Mouse (Mus musculus) MEL (cell line): ENCODE measurements around the gene Yipf3. TPM values are rescaled to one million over a fixed set of nuclear protein-coding genes. Genes with fewer than 3 reads are reported as not detected.

Source experiments
- DNase-seq: peaks from one replicate; pipeline ENCODE4 v3.0.0; 2011; ENCODE audit warnings: low read depth, low spot score
- H3K27ac ChIP-seq: 2 replicates; pipeline ENCODE4 v1.5.1; 2012; ENCODE audit warnings: low read depth, mild to moderate bottlenecking, control low read depth, low read length, moderate library complexity; ENCODE audit not compliant: control insufficient read depth
- H3K27me3 ChIP-seq, 2 experiments: fragments of 150-350 bp in 1 of 2; sonication (generic) in 1 of 2; 2 replicates each; pipeline ENCODE4 v1.6.1; 2012; ENCODE audit warnings: low read length in 2 of 2, mild to moderate bottlenecking in 2 of 2, improper control_type of control experiment in 1 of 2, moderate library complexity in 1 of 2; ENCODE audit not compliant: insufficient read depth in 2 of 2, control insufficient read depth in 1 of 2
- H3K36me3 ChIP-seq, 2 experiments: 2 replicates each; pipeline ENCODE4 v1.6.1; 2012 to 2014; ENCODE audit warnings: low read length in 2 of 2, improper control_type of control experiment in 1 of 2, inconsistent platforms in 1 of 2, mild to moderate bottlenecking in 1 of 2; ENCODE audit not compliant: insufficient read depth in 2 of 2, control insufficient read depth in 1 of 2
- H3K4me1 ChIP-seq, 2 experiments: fragments of 150-350 bp in 1 of 2; sonication (generic) in 1 of 2; 2 replicates each; pipeline ENCODE4 v1.6.1; 2012; ENCODE audit warnings: low read length in 2 of 2, improper control_type of control experiment in 1 of 2, mild to moderate bottlenecking in 1 of 2; ENCODE audit not compliant: insufficient read depth in 2 of 2, control insufficient read depth in 1 of 2
- H3K4me3 ChIP-seq, 2 experiments: fragments of 150-350 bp in 1 of 2; sonication (generic) in 1 of 2; 2 replicates each; pipeline ENCODE4 v1.5.1; 2012; ENCODE audit warnings: low read depth in 2 of 2, low read length in 2 of 2, mild to moderate bottlenecking in 2 of 2, moderate library complexity in 2 of 2, control low read depth in 1 of 2, improper control_type of control experiment in 1 of 2; ENCODE audit not compliant: control insufficient read depth in 1 of 2, insufficient read depth in 1 of 2
- H3K79me2 ChIP-seq: 2 replicates; pipeline ENCODE4 v1.6.1; 2012; ENCODE audit warnings: mild to moderate bottlenecking, low read length, moderate library complexity; ENCODE audit not compliant: control insufficient read depth, poor library complexity, insufficient read depth
- H3K9ac ChIP-seq: 2 replicates; pipeline ENCODE4 v1.6.1; 2012; ENCODE audit warnings: low read depth, mild to moderate bottlenecking, control low read depth, low read length, moderate library complexity; ENCODE audit not compliant: control insufficient read depth, poor library complexity, severe bottlenecking
- H3K9me3 ChIP-seq: fragments of 150-350 bp; sonication (generic); replicated peaks from 2 replicates; pipeline ENCODE4 v1.6.1; 2012; ENCODE audit warnings: mild to moderate bottlenecking, low read length, improper control_type of control experiment, moderate library complexity; ENCODE audit not compliant: insufficient read depth
- BHLHE40 ChIP-seq: IDR thresholded peaks from 2 replicates; pipeline ENCODE4 v1.6.1; 2012; ENCODE audit warnings: low read depth, mild to moderate bottlenecking, inconsistent platforms, low read length, improper control_type of control experiment, borderline replicate concordance
- CHD1 ChIP-seq: IDR thresholded peaks from 2 replicates; pipeline ENCODE4 v1.6.1; 2012; ENCODE audit warnings: low read depth, mild to moderate bottlenecking, inconsistent platforms, low read length, improper control_type of control experiment
- CHD2 ChIP-seq: IDR thresholded peaks from 2 replicates; pipeline ENCODE4 v1.6.1; 2011; ENCODE audit warnings: low read length, improper control_type of control experiment
- E2F4 ChIP-seq: IDR thresholded peaks from 2 replicates; pipeline ENCODE4 v1.6.1; 2011; ENCODE audit warnings: low read depth, low read length, improper control_type of control experiment, borderline replicate concordance
- ELF1 ChIP-seq: IDR thresholded peaks from 2 replicates; pipeline ENCODE4 v1.6.1; 2014; ENCODE audit warnings: low read depth, mild to moderate bottlenecking, inconsistent platforms, low read length, improper control_type of control experiment, moderate library complexity
- EP300 ChIP-seq, 2 experiments: IDR thresholded peaks; 2 replicates each; pipeline ENCODE4 v1.6.1; 2011; ENCODE audit warnings: improper control_type of control experiment in 2 of 2, low read length in 2 of 2, low read depth in 1 of 2, mild to moderate bottlenecking in 1 of 2
- GABPA ChIP-seq: IDR thresholded peaks from 2 replicates; pipeline ENCODE4 v1.6.1; 2012; ENCODE audit warnings: low read depth, mild to moderate bottlenecking, inconsistent platforms, low read length, improper control_type of control experiment, moderate library complexity
- GATA1 ChIP-seq: IDR thresholded peaks from 2 replicates; pipeline ENCODE4 v1.6.1; 2011; ENCODE audit warnings: low read depth, low read length, improper control_type of control experiment
- JUND ChIP-seq: IDR thresholded peaks from 2 replicates; pipeline ENCODE4 v1.6.1; 2011; ENCODE audit warnings: low read depth, mild to moderate bottlenecking, improper control_type of control experiment, low read length
- KAT2A ChIP-seq: conservative IDR thresholded peaks from 2 replicates; pipeline ENCODE4 v1.6.1; 2012; ENCODE audit warnings: low read depth, low read length, improper control_type of control experiment, inconsistent platforms
- MAZ ChIP-seq: IDR thresholded peaks from 2 replicates; pipeline ENCODE4 v1.6.1; 2012; ENCODE audit warnings: low read depth, mild to moderate bottlenecking, inconsistent platforms, low read length, improper control_type of control experiment
- MEF2A ChIP-seq: IDR thresholded peaks from 2 replicates; pipeline ENCODE4 v1.6.1; 2014; ENCODE audit warnings: low read depth, mild to moderate bottlenecking, inconsistent platforms, low read length, improper control_type of control experiment; ENCODE audit not compliant: poor library complexity, insufficient replicate concordance, severe bottlenecking; ENCODE audit errors: extremely low read depth
- NRF1 ChIP-seq: IDR thresholded peaks from 2 replicates; pipeline ENCODE4 v1.6.1; 2014; ENCODE audit warnings: low read depth, mild to moderate bottlenecking, inconsistent platforms, low read length, improper control_type of control experiment, moderate library complexity; ENCODE audit not compliant: poor library complexity, insufficient read depth, severe bottlenecking
- POLR2A ChIP-seq, 2 experiments: IDR thresholded peaks; 2 replicates each; pipeline ENCODE4 v1.6.1; 2011 to 2012; ENCODE audit warnings: low read length in 2 of 2, mild to moderate bottlenecking in 2 of 2, control low read depth in 1 of 2, improper control_type of control experiment in 1 of 2, low read depth in 1 of 2, moderate library complexity in 1 of 2; ENCODE audit not compliant: control insufficient read depth in 1 of 2, insufficient read depth in 1 of 2, poor library complexity in 1 of 2
- POLR2AphosphoS2 ChIP-seq: IDR thresholded peaks from 2 replicates; pipeline ENCODE4 v1.6.1; 2011; ENCODE audit warnings: low read length, improper control_type of control experiment
- RAD21 ChIP-seq: IDR thresholded peaks from 2 replicates; pipeline ENCODE4 v1.6.1; 2011; ENCODE audit warnings: mild to moderate bottlenecking, low read depth, low read length, improper control_type of control experiment
- RCOR1 ChIP-seq: IDR thresholded peaks from 2 replicates; pipeline ENCODE4 v1.6.1; 2012; ENCODE audit warnings: low read depth, mild to moderate bottlenecking, inconsistent platforms, low read length, improper control_type of control experiment
- SIN3A ChIP-seq: IDR thresholded peaks from 2 replicates; pipeline ENCODE4 v1.6.1; 2012; ENCODE audit warnings: low read length, improper control_type of control experiment, inconsistent platforms
- SMC3 ChIP-seq: IDR thresholded peaks from 2 replicates; pipeline ENCODE4 v1.6.1; 2011; ENCODE audit warnings: low read depth, low read length, improper control_type of control experiment
- TBP ChIP-seq: IDR thresholded peaks from 2 replicates; pipeline ENCODE4 v1.8.0; 2011; ENCODE audit warnings: low read depth, low read length, improper control_type of control experiment
- UBTF ChIP-seq: IDR thresholded peaks from 2 replicates; pipeline ENCODE4 v1.6.1; 2012; ENCODE audit warnings: low read depth, mild to moderate bottlenecking, inconsistent platforms, low read length, improper control_type of control experiment, moderate library complexity, borderline replicate concordance; ENCODE audit not compliant: insufficient read depth
- USF2 ChIP-seq, 2 experiments: IDR thresholded peaks; 2 replicates each; pipeline ENCODE4 v1.6.1; 2011 to 2012; ENCODE audit warnings: improper control_type of control experiment in 2 of 2, low read length in 2 of 2, borderline replicate concordance in 1 of 2, inconsistent platforms in 1 of 2, low read depth in 1 of 2, mild to moderate bottlenecking in 1 of 2; ENCODE audit not compliant: insufficient read depth in 1 of 2
- ZC3H11A ChIP-seq: IDR thresholded peaks from 2 replicates; pipeline ENCODE4 v1.6.1; 2012; ENCODE audit warnings: low read depth, mild to moderate bottlenecking, inconsistent platforms, low read length, improper control_type of control experiment
- ZMIZ1 ChIP-seq: IDR thresholded peaks from 2 replicates; pipeline ENCODE4 v1.6.1; 2012; ENCODE audit warnings: low read depth, mild to moderate bottlenecking, inconsistent platforms, low read length, improper control_type of control experiment, moderate library complexity
- ZNF384 ChIP-seq: IDR thresholded peaks from 2 replicates; pipeline ENCODE4 v1.6.1; 2012; ENCODE audit warnings: low read depth, mild to moderate bottlenecking, inconsistent platforms, low read length, improper control_type of control experiment
- polyA plus RNA-seq, 2 experiments: library from polyadenylated mRNA; stranded (reverse) in 1 of 2; unstranded in 1 of 2; fragments of >175 nt in 1 of 2; fragments of >200 nt in 1 of 2; gene quantifications; 2 replicates each; pipeline versions ENCODE4 v1.2.1 to v1.2.4; 2012; ENCODE audit warnings: low replicate concordance in 2 of 2, low read depth in 1 of 2; ENCODE audit not compliant: insufficient read length in 2 of 2, insufficient read depth in 1 of 2, missing spikeins in 1 of 2
- total RNA-seq: library from RNA; depleted of rRNA; stranded (reverse); fragments of 300-350 nt; gene quantifications from 2 replicates; pipeline ENCODE4 v1.2.3, GENCODE M21; 2012

Gene Yipf3
- total and polyA plus RNA-seq, 3 experiments, result 18.9 to 86.5 TPM; not detected in 1

- Histone ChIP-seq H3K9me3 (no peaks in the 10 kb centered on the region), H3K9ac (no peak overlapping the region), H3K79me2 (no peaks in the 10 kb centered on the region), H3K27ac (no peak overlapping the region), H3K4me3 (no peak overlapping the region), H3K4me1 (no peaks in the 10 kb centered on the region), H3K36me3 (peaks cover 0 to 4% of the 10 kb centered on the region in 2 experiments; a peak in 1 of 4 replicates), H3K27me3 (no peaks in the 10 kb centered on the region)
- TF ChIP-seq NRF1, result no peak
- TF ChIP-seq KAT2A, result no peak
- no peak for TF ChIP-seq RAD21
- no peak for TF ChIP-seq E2F4
- TF ChIP-seq MAZ, result no peak
- TF ChIP-seq ELF1, result no peak
- no peak for TF ChIP-seq GATA1
- TF ChIP-seq POLR2A (IDR thresholded peaks at IDR 0.05; ENCODE audit: control insufficient read depth in 1 of 2, insufficient read depth in 1 of 2, low read depth in 1 of 2, low read length in 2 of 2, poor library complexity in 1 of 2), result no peak
- no peak for TF ChIP-seq CHD2
- TF ChIP-seq GABPA, result no peak
- TF ChIP-seq ZNF384, result no peak
- no peak for DNase-seq
Observed at GRCm38 (mm10) chr17:46273803-46274236, 25.9 kb downstream of the Yipf3 start.

- TF ChIP-seq CHD2 (no peak), BHLHE40 (no peak), GABPA (no peak), EP300 (IDR thresholded peaks at IDR 0.05; ENCODE audit: low read depth in 1 of 2, low read length in 2 of 2) (no peak), SIN3A (no peak)
- peaks cover 0 to 4% of the 10 kb centered on the region in 2 experiments; a peak in 1 of 4 replicates for H3K36me3 ChIP-seq
- no peak overlapping the region for H3K9ac ChIP-seq
- H3K4me1 ChIP-seq, result no peaks in the 10 kb centered on the region
- no peaks in the 10 kb centered on the region for H3K79me2 ChIP-seq
- DNase-seq, result no peak
- H3K27ac ChIP-seq, result no peak overlapping the region
- no peaks in the 10 kb centered on the region for H3K9me3 ChIP-seq
- no peaks in the 10 kb centered on the region for H3K27me3 ChIP-seq
- H3K4me3 ChIP-seq, result no peak overlapping the region
Observed at GRCm38 (mm10) chr17:46274465-46274864, 26.6 kb downstream of the Yipf3 start.

GRCm38 (mm10) chr17:46275034-46275433 is 27.2 kb downstream of the Yipf3 start:
- H3K27ac ChIP-seq, result no peak overlapping the region
- no peak for DNase-seq
- H3K4me3 ChIP-seq, result no peak overlapping the region
- H3K9ac ChIP-seq, result no peak overlapping the region
- H3K36me3 ChIP-seq, result peaks cover 0 to 2% of the 10 kb centered on the region in 2 experiments; a peak in 2 of 4 replicates
- H3K4me1 ChIP-seq, result no peaks in the 10 kb centered on the region
- 0 out of 2 replicates have a peak, but pooled peaks cover 2% of the 10 kb centered on the region for H3K79me2 ChIP-seq
- no peaks in the 10 kb centered on the region for H3K27me3 ChIP-seq
- H3K9me3 ChIP-seq, result no peaks in the 10 kb centered on the region
- TF ChIP-seq EP300 (IDR thresholded peaks at IDR 0.05; ENCODE audit: low read depth in 1 of 2, low read length in 2 of 2) (no peak), CHD1 (no peak), ZNF384 (no peak), TBP (no peak), KAT2A (no peak), USF2 (IDR thresholded peaks at IDR 0.05; ENCODE audit: borderline replicate concordance in 1 of 2, insufficient read depth in 1 of 2, low read depth in 1 of 2, low read length in 2 of 2) (no peak), SMC3 (no peak), SIN3A (no peak), JUND (no peak), MEF2A (no peak), POLR2AphosphoS2 (no peak), ZC3H11A (no peak), NRF1 (no peak), RCOR1 (no peak), ZMIZ1 (no peak), UBTF (no peak), POLR2A (IDR thresholded peaks at IDR 0.05; ENCODE audit: control insufficient read depth in 1 of 2, insufficient read depth in 1 of 2, low read depth in 1 of 2, low read length in 2 of 2, poor library complexity in 1 of 2) (no peak), CHD2 (no peak)
